Comparison of ENCODE assay signal across 8 mouse cellular contexts in genomic region chr2:164073918-164074578, GRCm38 (mm10). TPM values are rescaled to one million over a fixed set of nuclear protein-coding genes. Genes with fewer than 3 reads are reported as not detected.
DNase-seq lines count a peak whose midpoint lies in the region; ATAC-seq and TF ChIP-seq lines count a peak whose summit lies in the region.

No protein-coding gene starts in this region.

- H3K9ac ChIP-seq in embryonic facial prominence, embryonic 14.5 days (ENCODE audit: low read depth, low read length), result peak overlapping the region; percentile 78
- H3K9ac ChIP-seq in limb, embryonic 14.5 days (ENCODE audit: low read depth, low read length, severe bottlenecking), result peak overlapping the region; percentile 74
- H3K9ac ChIP-seq in midbrain, postnatal 0 days (replicated peaks; ENCODE audit: low read length, poor library complexity, severe bottlenecking), result peak overlapping the region; percentile 91

- peaks cover 21% of the 10 kb centered on the region for H3K4me1 ChIP-seq in embryonic facial prominence, embryonic 14.5 days (ENCODE audit: control insufficient read depth, insufficient read depth, low read length)
- H3K4me1 ChIP-seq in limb, embryonic 14.5 days (ENCODE audit: control insufficient read depth, insufficient read depth, low read length), result peaks cover 18% of the 10 kb centered on the region
- H3K4me1 ChIP-seq in midbrain, postnatal 0 days (ENCODE audit: insufficient read depth, low read length), result no peaks in the 10 kb centered on the region; the same call in 1 of the 2 replicates

- peak; percentile 91 for TF ChIP-seq CTCF in midbrain, postnatal 0 days (IDR thresholded peaks at IDR 0.05)

- no peaks in the 10 kb centered on the region for H3K9me3 ChIP-seq in embryonic facial prominence, embryonic 14.5 days (ENCODE audit: control insufficient read depth, low read length)
- no peaks in the 10 kb centered on the region for H3K9me3 ChIP-seq in limb, embryonic 14.5 days (ENCODE audit: control insufficient read depth, low read length)
- no peaks in the 10 kb centered on the region for H3K9me3 ChIP-seq in midbrain, postnatal 0 days (ENCODE audit: low read length)

- 1% methylated on average over 38 of the region's 48 CpGs for WGBS in embryonic facial prominence, embryonic 14.5 days
- WGBS in limb, embryonic 14.5 days, result 2% methylated on average over 47 of the region's 48 CpGs
- WGBS in midbrain, postnatal 0 days, result under 1% methylated on average over 48 of the region's 48 CpGs

- H3K36me3 ChIP-seq in embryonic facial prominence, embryonic 14.5 days (ENCODE audit: control insufficient read depth, insufficient read depth, low read length), result no peaks in the 10 kb centered on the region
- H3K36me3 ChIP-seq in limb, embryonic 14.5 days (ENCODE audit: control insufficient read depth, insufficient read depth, low read length), result no peaks in the 10 kb centered on the region
- H3K36me3 ChIP-seq in midbrain, postnatal 0 days (ENCODE audit: insufficient read depth, low read length), result no peaks in the 10 kb centered on the region

- H3K27ac ChIP-seq in embryonic facial prominence, embryonic 14.5 days (replicated peaks; ENCODE audit: low read depth, low read length), result 0 out of 2 replicates have a peak overlapping the region, but pooled peaks have one; percentile 30
- H3K27ac ChIP-seq in limb, embryonic 14.5 days (replicated peaks; ENCODE audit: low read depth, low read length), result peak overlapping the region; percentile 10; the same call in 1 of the 2 replicates
- peak overlapping the region; percentile 71 for H3K27ac ChIP-seq in midbrain, postnatal 0 days (ENCODE audit: low read depth, low read length)

- DNase-seq in 3T3-L1 (ENCODE audit: low read depth, low spot score), result peak; percentile 99
- peak; percentile 90 to 96 for DNase-seq in adrenal gland, postnatal 4 days (ENCODE audit: low spot score in 2 of 2)
- peak; percentile 97 for DNase-seq in embryonic facial prominence, embryonic 14.5 days (ENCODE audit: low spot score)
- DNase-seq in heart, adult 8-10 months (ENCODE audit: low spot score), result peak; percentile 99
- peak; percentile 99 for DNase-seq in kidney, adult 9 months
- DNase-seq in limb, embryonic 14.5 days (ENCODE audit: low spot score), result peak; percentile 97
- DNase-seq in midbrain, postnatal 0 days (ENCODE audit: low spot score), result peak; percentile 97
- DNase-seq in spleen, postnatal 14 days (ENCODE audit: low spot score in 2 of 2), result peak; percentile 97 to 98

- peak; percentile 92 for TF ChIP-seq POLR2A in limb, embryonic 14.5 days (IDR thresholded peaks at IDR 0.05; ENCODE audit: borderline replicate concordance, extremely low read depth, insufficient read depth, insufficient read length)

- H3K4me3 ChIP-seq in embryonic facial prominence, embryonic 14.5 days (ENCODE audit: low read depth, low read length), result peak overlapping the region; percentile 76
- H3K4me3 ChIP-seq in limb, embryonic 14.5 days (replicated peaks; ENCODE audit: low read length), result peak overlapping the region; percentile 97
- H3K4me3 ChIP-seq in midbrain, postnatal 0 days (ENCODE audit: low read depth, low read length), result peak overlapping the region; percentile 96

- ATAC-seq in embryonic facial prominence, embryonic 14.5 days (ENCODE audit: low read depth), result peak; percentile 88
- peak; percentile 89 for ATAC-seq in limb, embryonic 14.5 days (ENCODE audit: low FRiP score, low read depth)
- ATAC-seq in midbrain, postnatal 0 days (ENCODE audit: low FRiP score), result peak; percentile 86

- H3K4me2 ChIP-seq in embryonic facial prominence, embryonic 14.5 days (ENCODE audit: low read depth, low read length), result peak overlapping the region; percentile 87
- H3K4me2 ChIP-seq in limb, embryonic 14.5 days (replicated peaks; ENCODE audit: low read depth, low read length, severe bottlenecking), result peak overlapping the region; percentile 80
- peak overlapping the region; percentile 95 for H3K4me2 ChIP-seq in midbrain, postnatal 0 days (ENCODE audit: low read depth, low read length, poor library complexity, severe bottlenecking)

- no peaks in the 10 kb centered on the region for H3K27me3 ChIP-seq in embryonic facial prominence, embryonic 14.5 days (replicated peaks; ENCODE audit: control insufficient read depth, insufficient read depth, low read length)
- no peaks in the 10 kb centered on the region for H3K27me3 ChIP-seq in limb, embryonic 14.5 days (ENCODE audit: control insufficient read depth, insufficient read depth, low read length)
- no peaks in the 10 kb centered on the region for H3K27me3 ChIP-seq in midbrain, postnatal 0 days (ENCODE audit: insufficient read depth, low read length)

RNA-seq across cellular contexts. Expression of gene Tomm34, which starts 3.1 kb away (rescaled TPM):
- 10 to 100 TPM; 42.5 to 55.2 TPM for total RNA-seq in adrenal gland, postnatal 4 days (2021)
- polyA plus RNA-seq in embryonic facial prominence, embryonic 14.5 days (2014; fragmentation: Nextera tagmentation; extraction: Ambion mirVana), result 53.4 and 55.8 TPM in 2 replicates
- total RNA-seq in heart, adult 8-10 months (2022), result 10 to 100 TPM; 18.3 to 24.4 (median 20.0) TPM
- 39.1 and 42.9 TPM in 2 replicates for polyA plus RNA-seq in limb, embryonic 14.5 days (2012; rRNA removed)
- polyA plus RNA-seq in limb, embryonic 14.5 days (2014; fragmentation: Nextera tagmentation; extraction: Ambion mirVana), result 50.1 and 53.5 TPM in 2 replicates
- 32.4 and 34.7 TPM in 2 replicates for total RNA-seq in midbrain, postnatal 0 days (2014; rRNA removed)
- 45.3 and 46.7 TPM in 2 replicates for polyA plus RNA-seq in midbrain, postnatal 0 days (2015; fragmentation: Nextera tagmentation; extraction: Ambion mirVana)

RNA-seq across cellular contexts. Expression of gene Stk4, which starts 3.9 kb away (rescaled TPM):
- 10 to 100 TPM; 33.1 to 34.8 TPM for total RNA-seq in adrenal gland, postnatal 4 days (2021)
- 22.3 and 24.4 TPM in 2 replicates for polyA plus RNA-seq in embryonic facial prominence, embryonic 14.5 days (2014; fragmentation: Nextera tagmentation; extraction: Ambion mirVana)
- 10 to 100 TPM; 14.1 to 21.5 (median 16.9) TPM for total RNA-seq in heart, adult 8-10 months (2022)
- 16.1 and 16.8 TPM in 2 replicates for polyA plus RNA-seq in limb, embryonic 14.5 days (2012; rRNA removed)
- 23.2 and 25.5 TPM in 2 replicates for polyA plus RNA-seq in limb, embryonic 14.5 days (2014; fragmentation: Nextera tagmentation; extraction: Ambion mirVana)
- total RNA-seq in midbrain, postnatal 0 days (2014; rRNA removed), result 24.6 and 28.3 TPM in 2 replicates
- polyA plus RNA-seq in midbrain, postnatal 0 days (2015; fragmentation: Nextera tagmentation; extraction: Ambion mirVana), result 11.1 and 13.7 TPM in 2 replicates

RNA-seq across cellular contexts. Expression of gene Pabpc1l, which starts 48.8 kb away (rescaled TPM):
- total RNA-seq in adrenal gland, postnatal 4 days (2021), result 1 to 10 TPM; 3.6 to 3.8 TPM
- 2.8 and 4.9 TPM in 2 replicates for polyA plus RNA-seq in embryonic facial prominence, embryonic 14.5 days (2014; fragmentation: Nextera tagmentation; extraction: Ambion mirVana)
- 1 to 10 TPM in 1 of 4 experiments, under 1 TPM in 1, not detected in 2; 0.40 to 1.4 TPM for total RNA-seq in heart, adult 8-10 months (2022)
- 2.2 and 3.4 TPM in 2 replicates for polyA plus RNA-seq in limb, embryonic 14.5 days (2012; rRNA removed)
- 2.4 and 2.6 TPM in 2 replicates for polyA plus RNA-seq in limb, embryonic 14.5 days (2014; fragmentation: Nextera tagmentation; extraction: Ambion mirVana)
- 0.22 TPM in 1 of 2 replicates, not detected in the other for total RNA-seq in midbrain, postnatal 0 days (2014; rRNA removed)
- polyA plus RNA-seq in midbrain, postnatal 0 days (2015; fragmentation: Nextera tagmentation; extraction: Ambion mirVana), result 2.0 and 2.8 TPM in 2 replicates

Comparison
In these comparisons a context has a peak if more than half of its experiments do, and no peak if none do; other contexts are left out.
1. Peak in every context shown above with its lines: DNase-seq, ATAC-seq, H3K4me3 ChIP-seq and H3K27ac ChIP-seq.
2. H3K27ac ChIP-seq: peak in every context shown above with its lines; median percentile 71 in midbrain, postnatal 0 days; 30 in embryonic facial prominence, embryonic 14.5 days; 10 in limb, embryonic 14.5 days.